Mouse (Mus musculus): ENCODE measurements around the gene Palm2. TPM values are rescaled to one million over a fixed set of nuclear protein-coding genes. Genes with fewer than 3 reads are reported as not detected.
"Not testable (repeated sequence)": the region's sequence is repeated elsewhere in the genome, so short reads cannot be mapped to it uniquely, and the experiment has no call there.

The Palm2 gene
- polyA plus RNA-seq (2015; fragmentation: Nextera tagmentation; extraction: Ambion mirVana): 1.3 and 1.9 TPM in 2 replicates

DNA sequence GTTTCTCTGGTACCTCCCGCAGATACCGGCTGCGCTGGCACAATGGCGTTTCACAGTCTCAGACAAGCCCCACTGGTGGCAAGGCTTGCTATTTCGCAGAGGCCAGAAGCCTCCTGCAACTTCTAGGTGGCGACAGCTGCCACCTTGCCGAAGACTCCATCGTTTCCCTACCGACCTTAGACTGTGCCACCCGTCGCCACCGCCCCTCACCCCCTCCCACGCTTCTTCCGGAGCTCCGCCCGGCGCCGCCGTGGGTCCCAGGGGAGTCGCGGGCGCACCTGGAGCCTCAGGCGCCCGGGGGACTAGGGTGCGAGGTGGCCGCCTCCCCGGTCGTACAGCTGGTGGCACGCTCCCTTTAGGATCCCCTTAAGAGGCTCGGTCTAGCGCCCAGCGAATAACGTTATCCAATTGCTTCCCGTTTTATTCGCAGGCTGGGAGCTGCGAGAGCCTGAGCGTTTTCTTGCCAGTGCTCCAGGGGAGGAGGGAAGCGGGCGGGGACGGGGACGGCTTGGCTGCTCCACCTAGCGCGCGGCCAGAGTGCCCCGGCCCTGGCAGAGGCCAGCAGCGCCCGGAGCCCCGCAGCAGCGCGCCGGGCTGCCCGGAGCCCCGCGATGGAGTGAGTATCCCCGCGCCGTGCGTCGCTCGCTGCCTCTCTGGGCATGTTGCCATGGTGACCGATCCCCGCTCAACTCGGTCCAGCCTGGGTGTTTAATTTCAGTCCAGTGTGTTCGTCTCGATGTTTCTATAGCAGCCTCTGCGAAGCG, at the start of gene Palm2:
Gene Palm2 (plus strand): TSS at position 307 of the 764 bp plus-strand sequence.
- H3K4me3 ChIP-seq: peak within 1 kb of the TSS; percentile 69
- under 1% methylated on average over 67 of the region's 67 CpGs for WGBS
- H3K36me3 ChIP-seq (ENCODE audit: poor library complexity, severe bottlenecking): no peaks in the 10 kb centered on the region
- H3K4me2 ChIP-seq: peak within 1 kb of the TSS; percentile 97
- H3K27ac ChIP-seq: peak within 1 kb of the TSS; percentile 48
- no peaks in the 10 kb centered on the region for H3K9me3 ChIP-seq (replicated peaks)
- H3K4me1 ChIP-seq: peaks cover 16% of the 10 kb centered on the region
- peak within 1 kb of the TSS; percentile 76 for H3K9ac ChIP-seq
- peak; percentile 88 for ATAC-seq
- H3K27me3 ChIP-seq: peaks cover 30% of the 10 kb centered on the region

DNA sequence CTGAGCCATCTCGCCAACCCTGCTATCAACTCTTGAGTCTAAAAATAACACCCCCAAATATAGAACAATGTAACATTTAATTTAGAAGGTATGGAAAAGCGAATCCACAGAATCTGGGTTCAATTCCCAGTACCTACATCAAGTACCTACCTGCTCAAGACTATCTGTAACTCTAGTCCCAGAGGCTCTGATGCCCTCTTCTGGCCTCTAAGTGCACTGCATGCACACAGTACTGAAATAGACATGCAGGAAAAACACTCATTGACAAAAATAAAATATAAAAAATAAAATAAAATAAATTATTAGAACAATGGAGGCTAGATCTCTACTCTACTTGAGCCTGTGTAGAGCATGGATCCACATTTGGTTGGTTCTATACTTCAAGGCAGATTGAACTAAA, 49.7 kb upstream of the Palm2 start:
- Histone ChIP-seq H3K4me1 (peaks cover 14% of the 10 kb centered on the region), H3K27ac (no peak overlapping the region), H3K9ac (no peak overlapping the region), H3K4me3 (no peak overlapping the region), H3K36me3 (ENCODE audit: poor library complexity, severe bottlenecking) (no peaks in the 10 kb centered on the region), H3K4me2 (no peak overlapping the region), H3K9me3 (replicated peaks) (no peaks in the 10 kb centered on the region), H3K27me3 (no peaks in the 10 kb centered on the region)
- WGBS: 91% methylated on average over 2 of the region's 2 CpGs
- ATAC-seq: no peak

DNA sequence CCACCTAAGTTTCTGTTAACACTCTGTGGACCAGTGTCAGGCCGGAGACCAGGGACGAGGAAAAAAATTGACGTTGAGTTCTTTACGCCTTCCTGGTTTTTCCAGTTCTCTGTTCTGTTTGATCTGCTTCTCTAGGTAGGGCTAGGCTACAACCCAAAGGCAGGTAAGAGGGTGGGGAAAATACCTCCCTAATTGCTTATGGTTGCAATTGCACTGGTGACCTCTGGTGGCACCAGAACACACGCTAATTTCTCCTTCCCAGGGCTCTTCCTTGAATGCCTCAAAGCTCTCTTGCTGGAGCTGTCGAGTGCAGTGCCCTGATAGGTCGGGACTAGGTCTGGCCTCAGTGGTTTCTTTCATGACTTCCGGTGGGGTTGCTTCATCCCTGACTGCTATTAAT, 42.9 kb upstream of the Palm2 start:
- ATAC-seq: no peak
- no peaks in the 10 kb centered on the region for H3K4me1 ChIP-seq
- H3K4me2 ChIP-seq: no peak overlapping the region
- H3K27ac ChIP-seq: no peak overlapping the region
- H3K4me3 ChIP-seq: no peak overlapping the region
- no peaks in the 10 kb centered on the region for H3K36me3 ChIP-seq (ENCODE audit: poor library complexity, severe bottlenecking)
- H3K27me3 ChIP-seq: no peaks in the 10 kb centered on the region
- H3K9me3 ChIP-seq (replicated peaks): no peaks in the 10 kb centered on the region
- H3K9ac ChIP-seq: no peak overlapping the region
- WGBS: 63% methylated on average over 8 of the region's 8 CpGs

DNA sequence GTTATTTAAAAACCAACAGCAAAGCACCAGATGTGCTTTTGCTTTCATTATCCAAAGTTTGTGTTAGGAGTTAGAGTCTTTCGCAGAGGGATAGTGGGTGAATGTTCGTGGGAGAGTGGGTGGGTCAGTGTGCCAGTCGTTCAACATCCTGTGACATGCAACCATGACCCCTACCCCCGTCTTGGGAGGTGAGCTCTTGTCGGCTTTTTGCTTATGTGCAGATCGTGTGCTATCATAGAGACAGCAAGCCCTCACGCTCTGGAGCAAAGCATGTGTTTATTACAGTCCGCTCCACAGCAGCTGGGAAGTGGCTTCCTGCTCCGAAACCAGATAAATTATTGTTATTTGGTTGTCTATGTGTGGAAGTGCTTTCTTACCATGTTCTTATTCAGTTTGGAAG, 37.6 kb upstream of the Palm2 start:
- Histone ChIP-seq H3K9me3 (replicated peaks) (no peaks in the 10 kb centered on the region), H3K9ac (no peak overlapping the region), H3K4me3 (no peak overlapping the region), H3K4me2 (no peak overlapping the region), H3K27me3 (no peaks in the 10 kb centered on the region), H3K4me1 (no peaks in the 10 kb centered on the region), H3K36me3 (ENCODE audit: poor library complexity, severe bottlenecking) (no peaks in the 10 kb centered on the region), H3K27ac (no peak overlapping the region)
- ATAC-seq: no peak
- 88% methylated on average over 9 of the region's 9 CpGs for WGBS

DNA sequence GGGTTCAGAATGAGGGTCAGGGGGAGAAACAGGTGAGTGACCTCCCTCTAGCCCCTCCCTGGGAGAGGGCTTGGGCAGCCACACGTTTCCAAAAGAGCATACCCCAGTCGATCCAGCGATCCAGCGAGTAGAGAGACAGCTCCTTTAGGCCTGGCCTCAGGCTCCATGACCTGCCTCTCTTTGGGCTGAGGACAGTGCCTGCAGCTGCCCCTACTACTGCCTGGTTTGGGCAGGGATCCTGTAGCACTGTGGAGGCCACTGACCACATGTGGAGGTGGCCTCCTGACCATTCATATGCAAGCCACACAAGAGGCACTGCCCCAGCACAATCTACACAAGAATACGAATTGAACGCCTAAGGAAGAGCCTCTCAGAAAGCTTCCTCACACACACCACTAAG, 21.7 kb upstream of the Palm2 start:
- ATAC-seq; H3K9ac ChIP-seq; H3K27me3 ChIP-seq; H3K27ac ChIP-seq; H3K36me3 ChIP-seq (ENCODE audit: poor library complexity, severe bottlenecking); H3K9me3 ChIP-seq (replicated peaks); H3K4me3 ChIP-seq; H3K4me2 ChIP-seq; H3K4me1 ChIP-seq: not testable (repeated sequence)
- 36% methylated on average over 6 of the region's 6 CpGs for WGBS

DNA sequence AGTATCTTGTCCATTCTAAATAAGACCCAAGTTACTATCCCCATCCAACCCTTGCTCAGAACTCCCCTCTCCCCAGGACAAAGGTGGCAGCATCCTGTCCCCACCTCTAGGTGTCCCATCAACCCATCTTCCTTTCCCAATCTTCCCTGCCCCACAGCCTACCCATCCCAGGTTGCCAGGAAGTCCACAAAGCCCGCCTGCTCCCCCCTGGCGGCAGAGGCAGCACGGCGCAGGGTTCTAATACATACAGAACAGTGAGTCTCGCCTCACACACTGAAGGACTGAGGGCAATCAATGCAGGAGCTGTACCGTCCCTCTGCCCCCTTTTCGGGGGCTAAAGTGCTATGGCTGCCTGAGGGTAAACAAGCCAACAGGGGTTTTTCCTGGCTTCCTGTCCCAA, 21.0 kb upstream of the Palm2 start:
- no peaks in the 10 kb centered on the region for H3K9me3 ChIP-seq (replicated peaks)
- WGBS: 48% methylated on average over 7 of the region's 7 CpGs
- H3K27me3 ChIP-seq: no peaks in the 10 kb centered on the region
- no peak overlapping the region for H3K27ac ChIP-seq
- no peak overlapping the region for H3K9ac ChIP-seq
- no peaks in the 10 kb centered on the region for H3K4me1 ChIP-seq
- ATAC-seq: no peak
- H3K4me3 ChIP-seq: no peak overlapping the region
- no peak overlapping the region for H3K4me2 ChIP-seq
- no peaks in the 10 kb centered on the region for H3K36me3 ChIP-seq (ENCODE audit: poor library complexity, severe bottlenecking)

DNA sequence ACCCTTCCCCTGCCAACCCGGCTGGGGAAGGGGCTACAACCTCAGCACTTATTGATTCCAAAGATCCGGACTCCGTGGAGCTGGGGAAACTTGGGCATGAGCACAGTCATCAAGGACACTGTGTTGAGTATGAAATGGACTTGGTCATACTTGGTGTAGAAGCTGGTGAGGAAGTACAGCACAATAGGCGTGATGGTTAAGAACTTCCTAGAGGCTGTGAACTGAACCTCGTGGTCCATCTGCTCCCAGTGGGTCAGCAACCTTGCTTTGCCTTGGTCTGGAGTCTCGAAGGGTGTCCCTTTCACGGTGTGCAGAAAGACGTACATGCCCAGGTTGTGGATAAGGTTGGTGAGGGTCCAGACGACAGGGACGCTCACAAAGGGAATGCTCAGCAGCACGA, 20.4 kb upstream of the Palm2 start:
- not testable (repeated sequence) for H3K9me3 ChIP-seq (replicated peaks); ATAC-seq; H3K27ac ChIP-seq; H3K4me2 ChIP-seq; H3K36me3 ChIP-seq (ENCODE audit: poor library complexity, severe bottlenecking); H3K4me1 ChIP-seq; H3K9ac ChIP-seq; H3K4me3 ChIP-seq; H3K27me3 ChIP-seq
- 91% methylated on average over 11 of the region's 11 CpGs for WGBS

DNA sequence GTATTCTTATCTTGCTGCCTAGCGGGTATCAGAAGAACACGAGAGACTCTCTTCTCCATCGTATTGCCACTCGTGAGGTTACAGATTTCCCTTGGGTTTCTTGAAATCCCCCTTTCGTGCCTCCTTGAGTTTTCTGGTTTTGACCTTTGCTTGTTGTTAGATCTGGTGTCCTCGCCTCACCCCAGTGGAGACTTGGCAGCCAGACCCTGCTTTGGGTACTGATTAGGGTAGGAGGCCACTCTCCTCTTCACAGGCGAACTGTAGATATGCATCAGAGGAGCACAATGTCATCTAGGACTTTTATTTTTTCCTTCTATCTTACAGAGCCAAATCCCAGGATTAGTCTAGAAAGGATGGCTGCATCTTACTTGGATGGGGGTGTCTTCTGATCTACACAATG, 10.0 kb upstream of the Palm2 start:
- Histone ChIP-seq H3K27me3 (no peaks in the 10 kb centered on the region), H3K27ac (no peak overlapping the region), H3K9me3 (replicated peaks) (no peaks in the 10 kb centered on the region), H3K4me1 (no peaks in the 10 kb centered on the region), H3K4me3 (no peak overlapping the region), H3K4me2 (no peak overlapping the region), H3K36me3 (ENCODE audit: poor library complexity, severe bottlenecking) (no peaks in the 10 kb centered on the region), H3K9ac (no peak overlapping the region)
- WGBS: 84% methylated on average over 7 of the region's 7 CpGs
- no peak for ATAC-seq

DNA sequence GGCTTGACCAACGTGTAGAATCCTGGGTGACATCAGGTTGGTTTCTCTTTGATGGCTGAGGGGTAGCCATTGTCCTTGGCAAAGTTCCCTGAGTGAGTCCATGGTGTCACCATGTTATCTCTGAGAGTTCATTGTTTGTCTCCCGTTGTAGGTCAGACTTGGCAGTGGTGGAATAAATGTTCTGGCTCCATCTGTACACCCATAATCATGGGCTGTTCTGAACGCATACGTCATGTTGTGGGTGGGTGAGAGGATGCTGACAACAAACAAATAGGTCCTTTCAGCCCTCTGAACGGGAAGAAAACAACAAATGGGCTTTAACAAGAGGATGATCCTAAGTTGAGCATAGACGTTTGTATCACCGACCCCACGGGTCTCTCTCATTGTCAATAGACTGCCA, 5.7 kb upstream of the Palm2 start:
- H3K9me3 ChIP-seq (replicated peaks): no peaks in the 10 kb centered on the region
- ATAC-seq: no peak
- 82% methylated on average over 8 of the region's 8 CpGs for WGBS
- H3K4me3 ChIP-seq: no peak overlapping the region
- H3K27ac ChIP-seq: no peak overlapping the region
- no peak overlapping the region for H3K9ac ChIP-seq
- peaks cover 20% of the 10 kb centered on the region for H3K27me3 ChIP-seq
- H3K4me1 ChIP-seq: peaks cover 1% of the 10 kb centered on the region
- no peak overlapping the region for H3K4me2 ChIP-seq
- no peaks in the 10 kb centered on the region for H3K36me3 ChIP-seq (ENCODE audit: poor library complexity, severe bottlenecking)

DNA sequence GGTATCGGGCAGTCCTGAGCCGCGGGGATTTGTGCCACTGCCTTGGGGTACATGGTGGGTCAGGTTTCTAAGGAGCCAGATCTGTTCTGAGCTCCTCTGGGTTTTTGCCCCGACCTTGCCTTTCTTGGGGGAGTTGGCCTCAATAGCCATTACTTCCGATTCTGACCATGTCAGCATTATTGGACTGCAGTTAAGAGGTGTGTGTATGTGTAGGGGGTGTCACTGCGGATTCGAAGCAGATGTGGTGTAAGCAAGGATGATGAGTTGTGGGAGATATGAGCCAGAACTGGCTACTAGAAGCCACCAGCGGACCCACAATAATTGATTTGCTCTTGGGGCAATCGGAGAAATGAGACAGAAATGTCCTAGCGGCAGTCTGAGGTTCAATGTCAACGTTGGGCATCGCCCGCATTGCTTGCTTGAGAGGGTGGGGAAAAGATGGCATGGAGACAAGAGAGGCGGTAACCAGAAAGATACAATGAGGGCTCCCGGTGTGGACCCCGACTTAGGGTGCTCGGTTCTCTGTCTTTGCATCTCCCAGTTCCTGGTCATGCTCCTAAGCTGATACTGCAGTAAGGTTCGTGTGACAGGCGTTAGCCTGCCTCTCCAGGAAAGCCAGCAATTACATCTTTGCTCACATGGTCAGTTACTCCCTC, 786 bp downstream of the Palm2 start:
- H3K4me3 ChIP-seq: peak overlapping the region; percentile 69
- no peak for ATAC-seq
- no peak overlapping the region; the same call in 1 of the 2 replicates for H3K27ac ChIP-seq
- peak overlapping the region; percentile 76 for H3K9ac ChIP-seq
- H3K36me3 ChIP-seq (ENCODE audit: poor library complexity, severe bottlenecking): no peaks in the 10 kb centered on the region
- H3K9me3 ChIP-seq (replicated peaks): no peaks in the 10 kb centered on the region
- H3K4me1 ChIP-seq: peaks cover 16% of the 10 kb centered on the region
- H3K27me3 ChIP-seq: peaks cover 30% of the 10 kb centered on the region
- 22% methylated on average over 19 of the region's 19 CpGs for WGBS
- H3K4me2 ChIP-seq: peak overlapping the region; percentile 97

DNA sequence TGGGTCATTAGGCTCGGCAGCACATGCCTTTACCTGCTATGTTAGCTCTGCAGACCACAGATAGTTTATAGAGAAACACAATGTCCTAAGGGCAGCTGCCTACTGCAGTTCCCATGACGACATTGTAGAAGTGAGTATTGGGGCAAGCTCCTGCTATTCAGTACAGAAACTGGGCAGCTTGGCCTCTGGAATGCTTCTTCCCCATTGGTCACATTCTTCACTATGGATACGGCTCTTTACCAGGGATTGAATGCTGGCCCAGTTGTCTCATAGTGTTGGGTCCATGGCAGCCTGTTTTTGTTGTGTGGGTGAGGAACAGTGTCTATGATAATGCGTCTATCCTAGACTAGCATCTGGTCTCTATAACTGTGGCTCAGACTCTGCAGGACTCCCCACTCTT, 2.2 kb downstream of the Palm2 start:
- no peak for ATAC-seq
- WGBS: 46% methylated on average over 4 of the region's 4 CpGs
- H3K4me1 ChIP-seq: peaks cover 16% of the 10 kb centered on the region
- no peaks in the 10 kb centered on the region for H3K9me3 ChIP-seq (replicated peaks)
- no peak overlapping the region for H3K4me3 ChIP-seq
- no peak overlapping the region for H3K27ac ChIP-seq
- H3K9ac ChIP-seq: no peak overlapping the region
- no peak overlapping the region for H3K4me2 ChIP-seq
- peaks cover 25% of the 10 kb centered on the region for H3K27me3 ChIP-seq
- H3K36me3 ChIP-seq (ENCODE audit: poor library complexity, severe bottlenecking): no peaks in the 10 kb centered on the region

DNA sequence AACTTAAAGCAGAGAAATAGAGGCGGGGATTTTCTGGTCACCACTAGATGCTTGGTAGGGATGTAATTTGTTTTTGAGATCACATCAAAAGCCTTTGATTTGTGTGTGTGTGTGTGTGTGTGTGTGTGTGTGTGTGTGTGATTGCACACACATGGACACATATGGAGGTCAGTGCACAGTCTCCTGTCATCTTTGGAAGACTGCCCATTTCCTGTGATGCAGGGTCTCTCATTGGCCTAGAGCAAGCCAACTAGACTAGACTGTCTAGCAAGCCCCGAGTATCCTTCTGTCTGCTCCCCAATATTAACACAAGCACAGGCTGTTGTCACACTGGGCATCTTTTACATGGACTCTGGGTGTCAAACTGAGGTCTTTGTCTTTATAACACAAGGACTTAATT, 12.0 kb downstream of the Palm2 start:
- Histone ChIP-seq H3K27me3 (no peaks in the 10 kb centered on the region), H3K9ac (no peak overlapping the region), H3K9me3 (replicated peaks) (no peaks in the 10 kb centered on the region), H3K4me1 (no peaks in the 10 kb centered on the region), H3K4me3 (no peak overlapping the region), H3K4me2 (no peak overlapping the region), H3K36me3 (ENCODE audit: poor library complexity, severe bottlenecking) (no peaks in the 10 kb centered on the region), H3K27ac (no peak overlapping the region)
- WGBS: 89% methylated on average over 2 of the region's 2 CpGs
- ATAC-seq: no peak

Measured in forebrain, embryonic 13.5 days (tissue).